ENCODE assay signal across 8 mouse cellular contexts in genomic region chr10:93145088-93145487, GRCm38 (mm10). TPM values are rescaled to one million over a fixed set of nuclear protein-coding genes. Genes with fewer than 3 reads are reported as not detected.
A peak's percentile ranks its signal among the peaks of the same experiment; 100 is the strongest.
DNase-seq lines count a peak whose midpoint lies in the region; ATAC-seq lines count a peak whose summit lies in the region.

No protein-coding gene starts in this region.

- H3K27ac ChIP-seq in midbrain, embryonic 10.5 days (replicated peaks) = no peak overlapping the region

- no peaks in the 10 kb centered on the region for H3K9me3 ChIP-seq in midbrain, embryonic 10.5 days (replicated peaks)

- H3K4me3 ChIP-seq in midbrain, embryonic 10.5 days = no peak overlapping the region

- H3K4me1 ChIP-seq in midbrain, embryonic 10.5 days = peaks cover 11% of the 10 kb centered on the region

- ATAC-seq in hematopoietic stem cell, adult 5-6 weeks (replicated peaks in 1 of 2; ENCODE audit: insufficient read depth in 1 of 2, low FRiP score in 2 of 2, low TSS enrichment in 1 of 2, low read depth in 1 of 2, poor library complexity in 2 of 2, severe bottlenecking in 2 of 2) = peak; percentile 19 to 62; a peak in 3 of 4 replicates

- 91% methylated on average over 10 of the region's 10 CpGs for WGBS in midbrain, embryonic 10.5 days

- no peaks in the 10 kb centered on the region for H3K27me3 ChIP-seq in midbrain, embryonic 10.5 days (ENCODE audit: low read depth, poor library complexity, severe bottlenecking)

- peak; percentile 11 to 24 for DNase-seq in spleen, postnatal 14 days (ENCODE audit: low spot score in 2 of 2)
- DNase-seq in spleen, adult 18-20 months = no peak
- DNase-seq in monocyte, adult 2 months (ENCODE audit: low read depth in 1 of 2, low spot score in 2 of 2) = peak; percentile 18 to 65
- DNase-seq in urinary bladder, postnatal 14 days (ENCODE audit: low spot score) = peak; percentile 71
- DNase-seq in neural tube, embryonic 10.5 days (ENCODE audit: extremely low spot score, low spot score) = no peak
- DNase-seq in heart, postnatal 10 days = no peak
- no peak for DNase-seq in midbrain, embryonic 10.5 days (ENCODE audit: low spot score)

- intact Hi-C loops in heart, postnatal 10 days (cut with DNase I) = no loop called here

- no peaks in the 10 kb centered on the region for H3K36me3 ChIP-seq in midbrain, embryonic 10.5 days

RNA-seq across cellular contexts. Expression of gene Cdk17, which starts 15.6 kb away (rescaled TPM):
- 131 and 146 TPM in 2 replicates for total RNA-seq in hematopoietic stem cell, adult 5-6 weeks (2017)
- total RNA-seq in heart, postnatal 10 days (2021) = 10 to 100 TPM; 30.1 to 36.7 TPM
- 20.1 and 24.3 TPM in 2 replicates for polyA plus RNA-seq in midbrain, embryonic 10.5 days (2016; fragmentation: Nextera tagmentation; extraction: Ambion mirVana)

Comparison
In these comparisons a context has a peak if more than half of its experiments do, and no peak if none do; other contexts are left out.
1. DNase-seq: peak in spleen, postnatal 14 days (2 of 2), monocyte, adult 2 months (2 of 2) and urinary bladder, postnatal 14 days (single experiment); none in spleen, adult 18-20 months (0 of 2), neural tube, embryonic 10.5 days (single experiment), heart, postnatal 10 days (0 of 2) and midbrain, embryonic 10.5 days (single experiment).